Mouse (Mus musculus) testis, adult 2 months (tissue): ENCODE results near the gene Borcs5.

ENCODE experiments used
- CTCF ChIP-seq: fragments of 200-500 bp; IDR thresholded peaks from 2 replicates; pipeline ENCODE4 v1.5.1; 2012; ENCODE audit warnings: low read depth, mild to moderate bottlenecking, inconsistent platforms, low read length, moderate library complexity; ENCODE audit not compliant: control insufficient read depth, insufficient read depth, insufficient replicate concordance
- POLR2A ChIP-seq: fragments of 200-500 bp; IDR thresholded peaks from 2 replicates; pipeline ENCODE4 v1.6.1; 2012; ENCODE audit warnings: low read depth, mild to moderate bottlenecking, inconsistent platforms, low read length, moderate library complexity; ENCODE audit not compliant: control insufficient read depth

GRCm38 (mm10) chr6:134630447-134630846, 8.9 kb upstream of the Borcs5 start:
- TF ChIP-seq CTCF (no peak), POLR2A (no peak)
